Mouse (Mus musculus) kidney, adult 9 months (tissue): Measurements from ENCODE around the gene Plekhm2.
A peak's percentile ranks its signal among the peaks of the same experiment; 100 is the strongest.

ENCODE experiments used
- DNase-seq: peaks from one replicate; pipeline ENCODE4 v3.0.0; 2022

Plekhm2 gene

DNA sequence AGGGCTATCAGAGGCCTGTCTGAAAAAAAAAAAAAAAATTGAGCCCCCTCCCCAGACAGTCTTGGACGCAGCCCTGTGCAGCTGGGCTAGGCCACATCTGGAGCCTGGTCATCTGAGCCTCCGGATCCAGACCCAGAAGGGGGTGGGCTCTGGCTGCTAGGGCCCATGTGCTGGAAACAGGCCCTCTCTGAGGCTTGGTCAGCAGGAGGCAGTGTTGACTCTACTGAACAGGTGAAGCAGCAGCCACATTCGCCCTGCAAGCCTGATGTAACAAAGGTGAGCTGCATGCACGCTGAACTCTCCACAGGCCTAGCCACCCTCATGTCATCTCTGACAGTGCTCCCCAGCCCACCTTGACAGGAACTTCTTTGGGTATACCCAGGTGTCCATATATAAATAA is 5.0 kb downstream of the Plekhm2 start:
- DNase-seq: no peak

DNA sequence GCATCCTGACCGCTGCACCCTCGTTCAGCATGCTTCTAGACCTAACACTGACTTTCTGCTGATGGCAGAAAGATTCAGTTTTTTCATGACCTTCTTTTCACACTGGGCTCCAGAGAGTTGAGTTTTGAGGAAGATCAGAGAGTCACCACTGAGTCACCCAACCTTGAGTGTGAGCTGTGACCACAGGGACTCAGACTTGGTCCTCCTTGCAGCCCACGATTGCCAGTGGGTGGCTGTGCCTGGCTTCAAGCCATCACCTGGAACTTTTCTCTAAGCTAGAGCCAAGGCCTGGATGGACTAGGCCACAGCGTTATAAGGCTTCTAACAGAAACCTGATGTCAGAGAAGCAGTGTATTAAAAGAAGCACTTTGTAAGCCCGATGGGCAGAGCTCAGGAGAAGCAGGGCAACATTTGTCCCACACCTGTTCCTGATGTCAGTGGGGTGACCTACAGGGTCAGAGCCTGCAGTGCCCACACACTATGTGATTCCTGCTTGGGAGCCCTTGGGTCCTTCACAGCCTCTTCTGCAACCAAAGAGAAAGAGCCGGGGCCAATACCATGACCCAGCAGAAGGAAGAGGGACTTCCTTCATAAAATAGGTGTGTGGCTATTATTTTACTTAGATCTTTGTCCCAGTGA is 5.7 kb downstream of the Plekhm2 start:
- no peak for DNase-seq

DNA sequence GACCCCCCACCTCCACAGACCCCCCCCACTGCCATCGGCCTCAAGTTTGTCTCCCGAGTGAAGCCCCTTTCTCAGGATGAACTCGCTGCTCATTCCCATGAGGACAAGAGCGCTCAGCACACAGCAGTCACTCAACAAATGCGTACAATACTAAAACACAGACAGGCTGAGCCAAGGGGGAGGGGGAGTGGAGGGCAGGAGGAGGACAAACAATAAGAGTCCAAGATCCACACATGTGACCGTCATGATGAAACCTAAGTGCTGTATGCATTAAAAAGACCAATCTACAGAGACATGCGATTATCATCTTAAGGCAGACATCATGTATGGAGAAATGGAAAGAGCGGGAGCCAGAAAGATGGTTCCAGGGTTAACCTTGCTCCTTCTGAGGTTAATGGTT is 7.8 kb downstream of the Plekhm2 start:
- DNase-seq: no peak

DNA sequence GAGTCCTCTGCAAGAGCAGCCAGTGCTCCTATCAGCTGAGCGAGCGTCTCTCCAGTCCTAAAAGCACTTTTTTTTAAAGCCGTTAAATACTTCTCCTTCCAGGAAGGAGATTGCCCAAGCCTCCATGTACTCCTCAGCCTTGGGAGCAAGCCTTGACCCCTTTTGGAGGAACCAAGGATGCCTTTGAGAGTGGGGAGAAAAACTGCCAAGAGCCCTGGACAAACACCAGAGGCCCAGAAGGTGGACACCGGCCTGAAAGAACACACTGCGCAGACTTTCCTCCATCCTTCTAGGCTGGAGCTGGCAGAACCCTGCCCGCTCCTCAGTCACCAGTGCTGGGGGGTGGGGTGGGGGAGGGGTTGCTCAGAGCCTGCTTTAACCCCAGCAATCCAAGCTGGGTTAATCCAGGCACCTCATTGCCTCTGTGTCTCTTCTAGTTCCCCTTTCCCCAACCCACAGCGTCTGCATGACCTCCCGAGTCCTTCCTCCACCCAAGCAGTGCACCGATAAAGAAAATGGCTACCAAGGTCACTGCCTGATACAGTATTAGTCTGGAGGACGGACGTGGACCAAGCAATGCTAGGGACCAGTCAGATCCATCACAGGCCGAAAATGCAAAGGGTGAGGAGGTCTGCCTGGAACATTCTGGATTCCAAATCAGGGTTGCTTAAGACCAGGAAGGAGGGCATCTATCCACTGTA is 8.6 kb downstream of the Plekhm2 start:
- no peak for DNase-seq

DNA sequence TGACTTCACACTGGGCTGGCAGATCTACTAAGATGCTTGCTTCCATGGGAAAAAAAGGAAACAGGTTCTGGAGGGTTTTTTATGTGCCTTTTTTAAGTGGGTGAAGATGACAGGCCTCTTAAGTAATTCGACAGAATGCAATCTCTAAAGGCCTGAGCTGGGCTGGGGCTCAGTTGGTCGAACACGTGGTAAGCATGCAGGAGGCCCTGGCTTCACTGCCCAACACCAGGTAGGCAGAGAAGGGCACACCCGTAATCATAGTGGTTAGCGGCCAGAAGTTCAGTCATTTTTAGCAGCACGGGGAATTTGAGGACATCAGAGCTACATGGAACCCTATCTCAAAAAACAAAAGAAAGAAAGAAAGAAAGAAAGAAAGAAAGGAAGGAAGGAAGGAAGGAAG is 10.2 kb downstream of the Plekhm2 start:
- DNase-seq: no peak

DNA sequence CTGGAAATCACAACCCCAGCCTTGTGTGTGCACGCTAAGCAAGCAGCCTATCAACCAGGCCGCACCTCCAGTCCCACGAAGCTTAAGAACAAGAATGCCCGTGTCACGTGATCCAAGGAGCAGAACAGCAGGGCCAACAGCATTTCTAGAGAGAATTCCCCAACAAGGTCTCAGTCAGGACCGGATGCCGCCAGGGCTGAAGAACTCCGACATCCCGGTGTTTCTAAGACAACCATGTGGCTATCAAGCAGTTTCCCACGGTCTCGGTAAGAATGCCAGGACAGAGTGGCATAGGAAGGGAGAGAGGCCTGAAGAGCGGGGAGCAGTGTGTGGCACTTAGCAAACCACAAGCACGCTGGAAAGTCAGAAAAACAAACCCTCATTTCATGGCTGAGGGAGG is 10.9 kb downstream of the Plekhm2 start:
- no peak for DNase-seq

DNA sequence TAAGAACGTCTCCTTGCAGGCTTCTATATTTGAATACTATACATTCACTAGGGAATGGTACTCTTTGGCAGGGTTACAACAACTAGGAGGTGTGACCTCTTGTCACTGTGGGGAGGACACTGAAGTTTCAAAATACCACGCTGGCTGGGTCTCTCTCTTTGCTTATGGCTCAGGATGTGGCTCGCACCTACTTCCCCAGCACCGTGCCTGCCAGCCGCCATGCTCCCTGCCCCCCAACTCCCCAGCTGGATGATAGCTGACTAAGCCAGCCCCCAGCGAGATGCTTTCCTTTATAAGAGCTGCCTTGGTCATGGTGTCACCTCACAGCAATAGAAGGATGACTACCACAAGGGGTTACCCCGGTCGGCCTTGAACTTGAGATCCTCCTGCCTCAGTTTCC is 11.7 kb downstream of the Plekhm2 start:
- no peak for DNase-seq

DNA sequence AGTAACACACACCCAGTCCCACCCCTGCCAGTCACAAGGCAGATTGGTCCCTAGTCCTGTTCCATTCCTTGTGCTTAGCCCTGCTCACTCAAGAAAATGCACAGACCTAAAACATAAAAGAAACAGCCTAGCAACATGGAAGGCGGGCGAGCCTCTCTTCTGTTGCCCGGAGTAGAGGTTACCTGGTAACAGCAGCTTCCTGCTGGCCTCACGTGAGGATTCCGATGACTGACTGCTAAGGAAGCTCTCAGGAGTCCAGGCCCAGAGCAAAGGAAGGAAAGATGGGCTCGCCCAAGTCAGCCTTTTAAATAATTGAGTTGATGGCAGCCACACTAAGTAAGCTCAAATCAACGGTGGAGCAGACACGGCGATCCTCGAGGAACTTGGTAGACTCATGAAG is 12.8 kb downstream of the Plekhm2 start:
- no peak for DNase-seq

DNA sequence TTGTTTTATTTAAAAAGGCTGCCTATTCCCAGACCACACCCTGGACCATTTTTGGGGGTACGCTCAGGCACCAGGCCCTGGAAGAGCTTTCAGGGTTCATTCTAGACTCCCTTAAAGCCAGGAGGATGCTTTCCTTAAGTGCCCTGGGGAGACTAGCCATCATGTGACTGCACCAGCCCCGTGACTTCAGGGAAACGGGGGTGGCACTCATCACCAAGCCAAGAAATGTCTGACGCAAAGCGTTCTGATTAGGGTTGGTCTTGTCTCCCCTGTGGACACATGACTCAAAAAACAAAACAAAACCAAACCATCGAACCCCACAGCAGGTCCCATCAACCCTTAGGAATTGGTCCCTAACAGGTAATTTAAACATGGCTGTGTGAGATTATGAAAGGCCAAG is 13.4 kb downstream of the Plekhm2 start:
- DNase-seq: no peak

DNA sequence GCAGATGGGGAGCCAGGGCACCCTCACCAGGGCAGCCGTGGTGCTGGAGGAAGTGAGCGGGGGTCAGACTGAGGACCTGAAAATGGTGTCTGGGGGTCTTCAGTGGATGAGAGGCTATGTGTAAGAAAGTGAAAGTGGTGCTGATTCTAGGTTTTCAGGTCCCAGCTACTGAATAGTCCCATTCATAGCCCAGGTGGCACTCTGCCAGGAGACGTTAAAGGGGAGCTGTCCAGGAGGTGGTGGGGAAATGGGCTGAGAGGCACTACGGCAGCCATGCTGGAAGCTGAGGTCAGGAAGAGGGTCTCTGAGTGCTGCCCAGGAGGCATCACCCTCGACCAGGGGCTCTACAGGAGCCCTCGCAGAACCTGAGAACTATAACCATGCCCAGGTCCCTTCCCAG is 15.5 kb downstream of the Plekhm2 start:
- no peak for DNase-seq

DNA sequence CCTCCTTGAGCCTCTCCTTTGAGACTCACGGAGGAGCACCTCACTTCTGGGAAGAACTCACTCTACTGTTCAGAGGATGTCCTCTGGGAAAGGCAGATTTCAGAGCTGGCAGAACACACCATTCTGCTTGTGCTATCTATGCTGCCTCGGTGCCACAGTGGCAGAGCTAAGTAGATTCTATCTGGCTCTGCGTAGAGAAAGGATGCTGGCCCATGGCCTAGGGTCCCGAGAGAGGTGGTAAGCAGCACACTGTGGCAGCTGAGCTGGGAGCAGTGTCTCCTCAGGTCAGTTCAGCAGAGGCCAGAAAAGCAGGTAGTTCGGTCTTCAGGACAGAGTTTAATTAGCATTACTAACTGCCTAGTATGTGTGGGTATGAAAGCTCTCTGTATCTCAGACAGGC is 16.4 kb downstream of the Plekhm2 start:
- no peak for DNase-seq

DNA sequence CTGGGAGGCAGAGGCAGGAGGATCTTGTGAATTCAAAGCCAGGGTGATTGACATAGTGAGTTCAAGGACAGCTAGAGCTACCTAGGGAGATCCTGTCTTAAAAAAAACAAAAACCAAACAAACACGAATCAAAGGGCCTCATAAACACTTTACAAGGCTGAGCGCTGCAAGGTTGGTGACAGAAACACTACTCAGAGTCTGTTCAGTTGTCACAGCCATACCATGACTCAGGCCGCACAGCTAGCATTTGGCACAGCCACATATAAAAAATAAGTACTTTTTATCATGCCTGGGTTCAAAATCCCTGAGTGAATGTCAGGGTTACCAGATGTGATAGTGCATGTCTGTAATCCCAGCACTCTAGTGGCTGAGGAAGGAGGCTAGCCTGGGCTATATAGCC is 17.5 kb downstream of the Plekhm2 start:
- no peak for DNase-seq

DNA sequence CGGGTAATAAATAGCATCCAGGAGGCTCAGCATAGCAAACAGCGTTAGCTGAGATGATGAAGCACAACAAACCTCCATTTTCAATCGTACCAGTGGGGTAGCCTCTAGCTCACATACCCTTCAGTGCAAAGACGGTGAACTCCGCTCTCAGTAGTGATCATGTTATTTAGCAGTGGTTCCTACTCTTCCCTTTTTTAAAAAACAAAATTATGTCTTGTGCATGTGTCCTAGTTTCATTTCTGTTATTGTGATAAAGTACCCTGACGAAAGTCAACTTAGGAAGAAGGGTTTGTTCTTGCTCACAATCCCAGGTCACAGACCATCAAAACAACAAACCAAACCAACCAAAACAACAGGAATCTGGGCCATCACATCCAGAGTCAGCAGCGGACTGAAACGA is 18.7 kb downstream of the Plekhm2 start:
- no peak for DNase-seq

DNA sequence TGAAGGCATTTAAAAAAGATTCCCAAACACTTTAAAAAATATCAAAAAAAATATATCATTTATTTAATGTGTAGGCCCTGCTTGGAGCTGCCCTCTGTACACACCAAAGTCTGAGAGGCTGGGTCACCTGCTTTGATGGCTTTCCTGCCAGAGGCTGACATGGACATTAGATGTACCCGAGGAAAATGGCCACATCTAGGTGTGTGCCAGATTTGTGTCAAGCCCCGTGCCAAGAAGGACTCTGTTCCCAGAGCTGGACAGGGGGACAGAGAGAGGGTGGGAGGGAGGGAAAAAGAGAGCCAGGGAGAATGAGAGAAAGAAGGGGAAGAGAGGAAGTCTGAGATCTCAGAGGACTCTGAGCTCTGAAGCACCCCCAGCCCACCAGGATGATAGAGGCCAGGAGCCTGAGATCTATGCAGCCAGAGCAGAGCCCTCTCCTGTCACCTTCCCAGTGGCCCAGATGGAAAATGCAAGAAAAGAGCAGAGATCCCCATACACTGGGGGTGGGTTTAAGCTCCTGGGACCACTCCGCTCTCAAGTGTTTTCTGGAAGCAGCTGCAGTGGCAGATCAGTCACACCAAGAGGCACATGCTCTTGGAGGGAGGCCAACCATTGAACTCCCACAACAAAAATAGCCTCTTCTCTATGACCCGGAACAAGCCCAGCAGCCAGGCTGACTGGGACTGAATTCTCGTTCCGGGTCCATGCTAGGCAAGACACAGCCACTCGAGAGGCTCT is 21.4 kb downstream of the Plekhm2 start:
- peak; percentile 90 for DNase-seq

DNA sequence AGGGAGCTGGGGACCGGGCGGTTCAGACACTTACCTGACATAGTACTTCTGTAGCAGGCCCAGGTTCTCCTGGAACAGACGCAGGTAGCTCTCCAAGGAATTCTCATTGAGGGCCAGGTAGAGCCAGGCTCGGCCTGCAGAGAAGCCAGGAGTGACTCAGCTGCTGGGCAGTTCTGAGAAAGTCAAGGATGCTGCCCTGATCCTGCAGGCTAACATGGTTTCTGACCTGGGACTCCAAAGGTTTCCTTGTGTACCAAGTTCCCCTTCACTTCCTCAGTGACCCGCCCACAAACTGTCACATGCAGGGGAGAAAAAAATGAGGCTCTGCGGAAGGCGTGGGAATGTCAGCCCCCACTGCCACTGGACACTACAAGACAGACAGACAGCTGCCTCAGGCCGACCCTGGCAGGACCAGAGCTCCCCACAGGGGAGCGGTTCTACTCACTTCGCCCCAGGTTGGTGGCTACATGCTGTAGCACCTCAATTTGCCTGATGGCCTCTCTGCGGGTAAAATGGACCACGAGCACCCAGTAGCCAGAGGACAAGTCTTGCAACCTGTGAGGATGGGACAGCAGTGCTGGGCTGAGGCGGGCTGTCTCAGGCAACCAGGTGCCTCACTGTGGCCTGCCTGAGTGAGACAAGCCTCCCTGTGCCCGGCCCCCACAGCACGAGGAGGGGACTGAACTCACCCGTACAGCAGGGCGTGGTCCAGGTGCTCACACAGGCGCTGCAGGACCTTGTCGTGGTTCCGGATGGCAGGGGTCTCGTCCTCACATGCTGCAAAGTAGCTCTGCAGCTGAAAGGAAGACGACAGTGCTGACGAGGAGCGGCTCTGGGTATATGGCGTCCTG is 22.5 kb downstream of the Plekhm2 start:
- DNase-seq: peak; percentile 80

DNA sequence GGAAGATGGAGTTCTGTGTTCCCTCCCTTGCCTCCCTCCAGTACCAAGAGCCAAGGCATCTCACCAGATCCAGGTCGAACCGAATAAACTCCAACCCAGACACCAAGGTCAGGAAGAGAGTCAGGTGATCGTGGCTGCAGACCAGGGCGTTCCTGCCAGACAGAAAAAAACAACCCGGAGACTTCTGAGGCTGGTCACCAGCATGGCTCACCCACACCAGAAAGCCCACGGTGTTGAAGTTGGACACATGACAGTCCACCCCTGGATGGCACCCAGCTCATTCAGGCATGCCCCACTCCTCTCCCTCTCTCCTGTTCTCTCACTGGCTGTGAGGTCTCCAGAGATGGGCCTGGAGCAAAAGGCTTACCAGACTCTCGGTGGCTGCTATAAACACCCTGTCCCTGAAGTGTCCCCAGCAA is 23.3 kb downstream of the Plekhm2 start:
- DNase-seq: peak; percentile 92

DNA sequence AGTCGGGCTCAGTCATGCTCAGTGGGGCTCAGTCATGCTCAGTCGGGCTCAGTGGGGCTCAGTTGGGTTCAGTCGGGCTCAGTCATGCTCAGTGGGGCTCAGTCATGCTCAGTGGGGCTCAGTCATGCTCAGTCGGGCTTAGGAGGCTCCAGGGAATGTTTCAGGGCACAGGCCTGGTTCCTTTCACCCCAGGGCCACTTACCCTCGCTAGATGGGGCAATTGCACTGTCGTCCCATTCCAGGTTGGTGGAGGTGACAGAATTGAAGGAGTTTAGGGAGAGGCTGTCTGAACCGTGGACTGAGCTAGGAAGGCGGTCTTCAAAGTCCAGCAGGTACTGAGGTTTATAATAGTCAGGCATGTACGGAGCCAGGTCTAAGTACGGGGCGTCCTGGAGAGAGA is 25.2 kb downstream of the Plekhm2 start:
- DNase-seq: no peak

DNA sequence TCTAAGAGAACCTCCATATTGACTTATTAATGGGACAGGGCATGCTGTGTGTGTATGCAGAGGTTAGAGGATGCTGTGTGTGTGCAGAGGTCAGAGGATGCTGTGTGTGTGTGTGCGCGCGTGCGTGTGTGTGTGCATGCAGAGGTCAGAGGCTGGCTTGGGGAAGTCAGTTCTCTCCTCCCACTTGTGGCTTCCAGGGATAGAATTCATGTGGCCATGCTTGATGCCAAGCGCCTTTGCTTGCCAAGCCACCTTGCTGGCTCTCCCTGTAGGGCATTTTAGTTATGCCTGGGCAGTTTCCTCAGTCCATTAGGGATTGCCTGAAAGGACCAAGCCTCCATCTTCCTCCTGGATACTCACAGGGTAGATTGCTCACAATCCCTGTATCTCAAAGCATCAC is 28.0 kb downstream of the Plekhm2 start:
- peak; percentile 88 for DNase-seq

DNA sequence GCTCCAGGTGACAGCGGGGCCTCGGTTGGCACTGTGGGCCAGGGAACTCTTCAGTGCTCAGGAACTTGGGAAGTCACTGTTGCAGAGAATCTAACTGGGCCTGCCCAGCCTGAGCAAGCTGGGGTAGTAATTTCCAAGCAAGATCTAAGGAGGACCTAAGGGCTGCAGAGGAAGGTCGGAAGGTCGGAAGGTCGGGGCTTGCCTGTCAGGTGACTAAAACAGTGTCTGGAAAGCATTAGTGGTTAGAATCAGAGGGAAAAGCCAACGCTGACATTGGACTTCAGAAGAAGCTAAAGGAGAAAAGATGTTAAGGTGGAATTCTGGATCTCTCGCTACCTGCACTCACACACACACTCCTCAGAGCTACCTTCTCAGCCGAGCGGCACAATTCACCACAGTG is 28.7 kb downstream of the Plekhm2 start:
- DNase-seq: no peak

DNA sequence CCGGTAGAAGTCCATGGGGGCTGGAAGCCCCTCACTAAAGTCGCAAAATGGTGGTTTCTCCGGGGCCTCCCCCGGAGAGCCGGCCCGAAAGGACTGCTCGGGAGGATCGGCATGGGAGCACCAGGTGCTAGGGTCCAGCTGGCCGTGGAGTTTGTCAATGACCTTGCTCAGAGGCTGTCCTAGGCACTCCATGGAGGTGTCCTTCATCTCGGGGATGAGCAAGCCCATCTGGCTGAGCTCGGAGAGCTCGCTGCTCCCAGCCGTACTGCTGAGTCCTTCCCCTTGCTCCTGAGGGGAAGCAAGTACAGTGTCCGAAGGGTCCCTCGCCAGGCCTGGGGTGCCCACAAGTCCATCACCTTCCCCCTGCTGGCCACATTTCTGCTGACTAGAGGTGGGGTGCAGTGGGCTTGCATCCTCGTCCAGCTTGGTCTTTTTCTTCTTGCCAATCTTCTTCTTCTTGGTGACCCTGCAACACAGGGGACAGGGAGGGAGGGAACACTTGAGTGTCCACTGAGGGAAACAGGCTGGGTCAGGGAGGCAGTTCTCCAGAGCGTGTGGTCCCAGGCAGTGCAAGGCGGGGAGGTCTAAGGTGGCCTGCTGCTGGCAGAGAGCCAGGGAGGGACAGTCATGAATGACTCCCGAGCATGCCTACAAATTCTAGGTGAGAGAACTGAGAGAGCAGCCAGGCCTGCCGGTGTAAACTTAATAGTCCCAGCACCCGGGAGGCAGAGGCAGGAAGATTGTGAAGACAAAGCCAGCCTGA is 32.4 kb downstream of the Plekhm2 start:
- DNase-seq: no peak

DNA sequence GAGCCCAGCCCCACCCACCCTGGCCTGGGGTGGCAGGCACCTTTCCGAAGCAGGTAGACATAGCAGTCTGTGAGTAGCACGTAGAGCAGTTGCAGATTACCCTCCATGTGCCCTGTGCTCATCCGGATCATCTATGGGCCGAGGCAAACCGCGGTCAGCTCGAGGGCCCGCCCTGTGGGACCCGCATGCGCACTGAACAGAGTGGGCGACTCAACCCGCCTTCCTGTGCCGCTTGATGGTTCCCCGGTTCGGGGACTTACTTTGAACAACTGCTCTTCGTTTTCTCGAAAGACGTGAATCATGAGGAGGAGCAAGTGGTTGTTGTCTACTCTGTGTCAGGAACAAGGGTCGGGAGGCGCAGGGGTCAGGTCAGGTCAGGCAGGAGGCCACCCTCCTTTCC is 33.4 kb downstream of the Plekhm2 start:
- no peak for DNase-seq

DNA sequence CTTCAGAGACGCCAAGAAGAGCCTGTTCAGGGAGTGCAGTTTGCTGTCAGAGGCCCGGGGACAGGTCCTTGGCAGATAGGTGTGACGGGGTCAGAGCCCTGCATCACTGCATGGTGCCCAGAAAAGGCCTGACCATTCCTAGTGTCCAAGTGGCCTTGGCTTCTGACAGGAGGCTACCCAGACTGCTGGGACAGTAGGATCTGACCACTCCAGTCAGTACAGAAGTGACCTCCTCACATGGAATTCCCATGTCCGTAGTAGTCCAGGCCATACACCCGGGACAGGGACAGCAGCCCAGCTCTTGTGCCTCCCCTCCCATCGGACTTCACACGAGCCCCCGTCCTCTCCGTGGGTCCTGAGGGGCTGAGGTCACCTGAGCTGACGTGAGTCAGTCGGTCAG is 34.7 kb downstream of the Plekhm2 start:
- DNase-seq: no peak

DNA sequence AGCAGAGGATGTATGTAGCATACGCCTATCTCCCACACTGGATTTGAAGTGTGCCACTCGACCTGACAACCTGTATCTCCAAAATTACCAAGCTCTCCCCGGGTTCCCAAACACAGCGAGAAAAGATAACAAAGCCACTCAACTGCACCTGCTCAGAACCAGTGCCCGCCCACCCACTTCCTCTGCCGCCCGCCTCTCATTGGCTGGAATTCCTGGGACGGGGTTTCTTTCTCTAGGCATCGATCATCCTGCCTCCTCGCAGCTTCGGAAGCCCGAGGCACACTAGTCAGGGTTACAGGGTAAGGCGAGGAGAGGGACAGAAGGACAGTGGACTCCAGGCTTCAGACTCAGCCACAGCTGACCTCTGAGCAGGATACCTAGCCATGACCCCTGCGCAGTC is 36.0 kb downstream of the Plekhm2 start:
- DNase-seq: no peak
